Mouse (Mus musculus) ES-E14 (cell line): ENCODE measurements around the gene Itsn1. TPM values are rescaled to one million over a fixed set of nuclear protein-coding genes. Genes with fewer than 3 reads are reported as not detected.

Source experiments
- DNase-seq: peaks from one replicate; pipeline ENCODE4 v3.0.0-alpha.2; 2013; ENCODE audit warnings: low read depth, low spot score
- H3K27ac ChIP-seq: 2 replicates; pipeline ENCODE4 v1.5.1; 2012; ENCODE audit warnings: low read depth, mild to moderate bottlenecking, low read length, moderate library complexity, mixed read lengths; ENCODE audit not compliant: poor library complexity, insufficient read depth, severe bottlenecking
- H3K36me3 ChIP-seq: 2 replicates; pipeline ENCODE4 v1.6.1; 2012; ENCODE audit warnings: mild to moderate bottlenecking, low read length, moderate library complexity, mixed read lengths; ENCODE audit not compliant: control insufficient read depth, poor library complexity, insufficient read depth, severe bottlenecking
- H3K4me1 ChIP-seq, 2 experiments: fragments of 150-350 bp in 1 of 2; sonication (generic) in 1 of 2; 2 replicates each; pipeline ENCODE4 v1.6.1; 2012; ENCODE audit warnings: low read length in 2 of 2, mild to moderate bottlenecking in 1 of 2, mixed read lengths in 1 of 2; ENCODE audit not compliant: control insufficient read depth in 2 of 2, insufficient read depth in 2 of 2, poor library complexity in 1 of 2
- H3K4me3 ChIP-seq, 2 experiments: fragments of 150-350 bp in 1 of 2; sonication (generic) in 1 of 2; 2 replicates each; pipeline ENCODE4 v1.5.1; 2012; ENCODE audit warnings: low read length in 2 of 2, low read depth in 1 of 2, mild to moderate bottlenecking in 1 of 2, mixed read lengths in 1 of 2; ENCODE audit not compliant: insufficient read depth in 1 of 2, poor library complexity in 1 of 2, severe bottlenecking in 1 of 2
- H3K9ac ChIP-seq: 2 replicates; pipeline ENCODE4 v1.6.1; 2012; ENCODE audit warnings: low read depth, mild to moderate bottlenecking, low read length, mixed read lengths; ENCODE audit not compliant: poor library complexity, insufficient read depth, severe bottlenecking
- H3K9me3 ChIP-seq: fragments of 150-350 bp; sonication (generic); 2 replicates; pipeline ENCODE4 v1.6.1; 2012; ENCODE audit warnings: low read depth, mild to moderate bottlenecking, low read length; ENCODE audit not compliant: control insufficient read depth, insufficient read depth
- CHD2 ChIP-seq: IDR thresholded peaks from 2 replicates; pipeline ENCODE4 v1.6.1; 2014; ENCODE audit warnings: mild to moderate bottlenecking, low read depth, low read length, inconsistent platforms
- HCFC1 ChIP-seq: IDR thresholded peaks from 2 replicates; pipeline ENCODE4 v1.6.1; 2012; ENCODE audit warnings: low read length, inconsistent platforms, borderline replicate concordance; ENCODE audit not compliant: insufficient read depth
- MAFK ChIP-seq: IDR thresholded peaks from 2 replicates; pipeline ENCODE4 v1.6.1; 2014; ENCODE audit warnings: mild to moderate bottlenecking, low read depth, low read length, inconsistent platforms; ENCODE audit not compliant: insufficient read depth
- ZC3H11A ChIP-seq: IDR thresholded peaks from 2 replicates; pipeline ENCODE4 v1.6.1; 2012; ENCODE audit warnings: low read depth, mild to moderate bottlenecking, inconsistent platforms, low read length, borderline replicate concordance
- ZNF384 ChIP-seq: IDR thresholded peaks from 2 replicates; pipeline ENCODE4 v1.6.1; 2012; ENCODE audit warnings: low read depth, low read length, inconsistent platforms
- in situ Hi-C, 2 experiments: fragments of 600-800 bp; cut with MboI; formaldehyde crosslinking; loops; one replicate each; pipeline ENCODE4 v1.15.1; 2025; ENCODE audit warnings: low sequenced_read_pairs in 2 of 2, inconsistent platforms in 1 of 2; ENCODE audit not compliant: unreplicated experiment in 2 of 2
- total RNA-seq: library from RNA; depleted of rRNA; stranded (reverse); fragments of 300-350 nt; gene quantifications from 2 replicates; pipeline ENCODE4 v1.2.3, GENCODE M21; 2012

The Itsn1 gene
- total RNA-seq, 1 experiment: 28.6 TPM

GRCm38 (mm10) chr16:91783191-91783590 lies 54.1 kb downstream of the Itsn1 start:
- Histone ChIP-seq H3K9me3 (no peaks in the 10 kb centered on the region), H3K27ac (no peak overlapping the region), H3K36me3 (peaks cover 6% of the 10 kb centered on the region; the same call in 1 of the 2 replicates), H3K4me3 (no peak overlapping the region), H3K9ac (no peak overlapping the region), H3K4me1 (no peaks in the 10 kb centered on the region)
- TF ChIP-seq HCFC1: no peak
- no peak for TF ChIP-seq MAFK
- TF ChIP-seq CHD2: no peak
- TF ChIP-seq ZC3H11A: no peak
- no peak for TF ChIP-seq ZNF384
- in situ Hi-C loops: no loop called here
- no peak for DNase-seq

GRCm38 (mm10) chr16:91784298-91784697 lies 55.2 kb downstream of the Itsn1 start:
- Histone ChIP-seq H3K9me3 (no peaks in the 10 kb centered on the region), H3K9ac (no peak overlapping the region), H3K4me3 (no peak overlapping the region), H3K27ac (no peak overlapping the region), H3K36me3 (peaks cover 6% of the 10 kb centered on the region; the same call in 1 of the 2 replicates), H3K4me1 (no peaks in the 10 kb centered on the region)
- TF ChIP-seq HCFC1: no peak
- no peak for TF ChIP-seq ZC3H11A
- no peak for TF ChIP-seq MAFK
- no peak for TF ChIP-seq CHD2
- TF ChIP-seq ZNF384: no peak
- in situ Hi-C loops: no loop called here
- no peak for DNase-seq

GRCm38 (mm10) chr16:91786425-91786824 lies 57.3 kb downstream of the Itsn1 start:
- Histone ChIP-seq H3K4me3 (no peak overlapping the region), H3K9me3 (no peaks in the 10 kb centered on the region), H3K36me3 (peaks cover 6% of the 10 kb centered on the region; the same call in 1 of the 2 replicates), H3K4me1 (no peaks in the 10 kb centered on the region), H3K27ac (no peak overlapping the region), H3K9ac (no peak overlapping the region)
- no peak for DNase-seq
- in situ Hi-C loops: no loop called here
- TF ChIP-seq HCFC1 (no peak), ZNF384 (no peak), CHD2 (no peak), ZC3H11A (no peak)

- H3K9ac ChIP-seq: no peak overlapping the region
- peaks cover 7% of the 10 kb centered on the region for H3K36me3 ChIP-seq
- TF ChIP-seq MAFK: no peak
- TF ChIP-seq ZNF384: no peak
- no peak for TF ChIP-seq ZC3H11A
- no peak for TF ChIP-seq HCFC1
- TF ChIP-seq CHD2: no peak
- no peak for DNase-seq
- H3K4me3 ChIP-seq: no peak overlapping the region
- in situ Hi-C loops: no loop called here
- H3K4me1 ChIP-seq: no peaks in the 10 kb centered on the region
- H3K27ac ChIP-seq: no peak overlapping the region
- no peaks in the 10 kb centered on the region for H3K9me3 ChIP-seq
Observed at GRCm38 (mm10) chr16:91789728-91790127, 60.6 kb downstream of the Itsn1 start.
